8 mouse cellular contexts compared by ENCODE assay signal in genomic region chr7:78577462-78578110, GRCm38 (mm10).
DNase-seq lines count a peak whose midpoint lies in the region; ATAC-seq and TF ChIP-seq lines count a peak whose summit lies in the region.

No protein-coding gene starts in this region.

- peak; percentile 67 for ATAC-seq in forebrain, embryonic 13.5 days
- no peak for ATAC-seq in liver, embryonic 11.5 days (replicated peaks; ENCODE audit: low FRiP score)
- no peak for ATAC-seq in stomach, embryonic 14.5 days (ENCODE audit: insufficient number of reproducible peaks, insufficient read depth, low FRiP score, low read depth)

- TF ChIP-seq POLR2A in liver, adult 2 months (IDR thresholded peaks at IDR 0.05; ENCODE audit: extremely low read depth, insufficient read depth, low read length): no peak

- 2% methylated on average over 49 of the region's 49 CpGs for WGBS in liver, adult 2 months
- WGBS in forebrain, embryonic 13.5 days: under 1% methylated on average over 49 of the region's 49 CpGs
- under 1% methylated on average over 49 of the region's 49 CpGs for WGBS in liver, embryonic 11.5 days
- WGBS in stomach, embryonic 14.5 days: under 1% methylated on average over 48 of the region's 49 CpGs

- TF ChIP-seq CTCF in liver, adult 2 months (IDR thresholded peaks at IDR 0.05; ENCODE audit: low read depth, low read length): no peak

- no peak for DNase-seq in liver, adult 2 months (ENCODE audit: extremely low read depth, low read depth, low spot score)
- no peak for DNase-seq in liver
- DNase-seq in cerebellum, adult 8-10 months: peak; percentile 58
- DNase-seq in liver, embryonic 11.5 days (ENCODE audit: low spot score): peak; percentile 47
- DNase-seq in B cell, adult 2 months: no peak
- DNase-seq in adipocyte (ENCODE audit: low spot score): no peak

- H3K9ac ChIP-seq in liver, adult 2 months (ENCODE audit: low read depth, low read length): no peak overlapping the region
- H3K9ac ChIP-seq in forebrain, embryonic 13.5 days: peak overlapping the region; percentile 80
- H3K9ac ChIP-seq in liver, embryonic 11.5 days (ENCODE audit: low read depth, low read length): no peak overlapping the region
- no peak overlapping the region for H3K9ac ChIP-seq in stomach, embryonic 14.5 days (replicated peaks; ENCODE audit: low read depth, low read length)

- H3K27me3 ChIP-seq in liver, adult 2 months (ENCODE audit: control insufficient read depth, insufficient read depth, low read length): 0 out of 2 replicates have a peak, but pooled peaks cover 3% of the 10 kb centered on the region
- peaks cover 13% of the 10 kb centered on the region for H3K27me3 ChIP-seq in forebrain, embryonic 13.5 days
- peaks cover 79% of the 10 kb centered on the region for H3K27me3 ChIP-seq in liver, embryonic 11.5 days (replicated peaks; ENCODE audit: control insufficient read depth, insufficient read depth, low read length)
- H3K27me3 ChIP-seq in stomach, embryonic 14.5 days (ENCODE audit: control insufficient read depth, insufficient read depth, low read length): peaks cover 50% of the 10 kb centered on the region

- H3K4me1 ChIP-seq in liver, adult 2 months (ENCODE audit: control insufficient read depth, insufficient read depth, low read length): no peaks in the 10 kb centered on the region
- H3K4me1 ChIP-seq in forebrain, embryonic 13.5 days: peaks cover 42% of the 10 kb centered on the region
- H3K4me1 ChIP-seq in liver, embryonic 11.5 days (replicated peaks; ENCODE audit: control insufficient read depth, insufficient read depth, low read length): no peaks in the 10 kb centered on the region
- peaks cover 5% of the 10 kb centered on the region; the same call in 1 of the 2 replicates for H3K4me1 ChIP-seq in stomach, embryonic 14.5 days (ENCODE audit: control insufficient read depth, insufficient read depth, low read length)

- no peak overlapping the region for H3K27ac ChIP-seq in liver, adult 2 months (replicated peaks; ENCODE audit: insufficient read depth, low read depth, low read length)
- peak overlapping the region; percentile 83 for H3K27ac ChIP-seq in forebrain, embryonic 13.5 days
- H3K27ac ChIP-seq in liver, embryonic 11.5 days (ENCODE audit: low read depth, low read length): no peak overlapping the region
- no peak overlapping the region for H3K27ac ChIP-seq in stomach, embryonic 14.5 days (ENCODE audit: low read length)

- peak overlapping the region; percentile 88 for H3K4me2 ChIP-seq in forebrain, embryonic 13.5 days
- H3K4me2 ChIP-seq in liver, embryonic 11.5 days: peak overlapping the region; percentile 61
- peak overlapping the region; percentile 77 for H3K4me2 ChIP-seq in stomach, embryonic 14.5 days (replicated peaks; ENCODE audit: low read depth, low read length)

- H3K79me2 ChIP-seq in liver, adult 2 months (ENCODE audit: control insufficient read depth, insufficient read depth, low read length): no peaks in the 10 kb centered on the region

- no peaks in the 10 kb centered on the region for H3K36me3 ChIP-seq in liver, adult 2 months (ENCODE audit: control insufficient read depth, insufficient read depth, low read length)
- H3K36me3 ChIP-seq in forebrain, embryonic 13.5 days (ENCODE audit: poor library complexity, severe bottlenecking): no peaks in the 10 kb centered on the region
- H3K36me3 ChIP-seq in liver, embryonic 11.5 days (ENCODE audit: control insufficient read depth, insufficient read depth, low read length): no peaks in the 10 kb centered on the region
- H3K36me3 ChIP-seq in stomach, embryonic 14.5 days (ENCODE audit: control insufficient read depth, insufficient read depth, low read length): no peaks in the 10 kb centered on the region

- no peaks in the 10 kb centered on the region for H3K9me3 ChIP-seq in forebrain, embryonic 13.5 days (replicated peaks)
- no peaks in the 10 kb centered on the region for H3K9me3 ChIP-seq in liver, embryonic 11.5 days (ENCODE audit: control insufficient read depth, low read length)
- no peaks in the 10 kb centered on the region for H3K9me3 ChIP-seq in stomach, embryonic 14.5 days (ENCODE audit: control insufficient read depth, low read depth, low read length)

- H3K4me3 ChIP-seq in liver, adult 2 months (ENCODE audit: insufficient read depth, low read depth, low read length): 0 out of 2 replicates have a peak overlapping the region, but pooled peaks have one; percentile 5
- peak overlapping the region; percentile 69 for H3K4me3 ChIP-seq in forebrain, embryonic 13.5 days
- H3K4me3 ChIP-seq in liver, embryonic 11.5 days (ENCODE audit: low read depth, low read length): peak overlapping the region; percentile 46
- H3K4me3 ChIP-seq in stomach, embryonic 14.5 days (ENCODE audit: low read depth, low read length): peak overlapping the region; percentile 40

Comparison
In these comparisons a context has a peak if more than half of its experiments do, and no peak if none do; other contexts are left out.
1. DNase-seq: peak in cerebellum, adult 8-10 months (single experiment) and liver, embryonic 11.5 days (single experiment); none in liver, adult 2 months (single experiment), liver (single experiment), B cell, adult 2 months (0 of 2) and adipocyte (single experiment).
2. H3K4me3 ChIP-seq: peak in every context shown above with its lines; median percentile 69 in forebrain, embryonic 13.5 days; 46 in liver, embryonic 11.5 days; 40 in stomach, embryonic 14.5 days; 5 in liver, adult 2 months.
3. Peak in every context shown above with its lines, with median percentiles within 50 percentile points of each other: H3K4me2 ChIP-seq.